Mouse (Mus musculus): ENCODE measurements at regions not wholly inside any gene's neighbourhood (a gene's known extent, or its start where the extent isn't known, plus 50 kb on each side); places are given as distances from the start of the nearest gene placed in this dataset.

- H3K9ac ChIP-seq: no peak overlapping the region
- peaks cover 19% of the 10 kb centered on the region; the same call in 1 of the 2 replicates for H3K4me1 ChIP-seq
- H3K4me3 ChIP-seq: no peak overlapping the region
- no peaks in the 10 kb centered on the region for H3K9me3 ChIP-seq
- ATAC-seq (ENCODE audit: insufficient number of reproducible peaks, insufficient read depth, low FRiP score, low TSS enrichment, low read depth): no peak
- WGBS: 48% methylated on average over 6 of the region's 6 CpGs
- H3K27me3 ChIP-seq: no peaks in the 10 kb centered on the region
- H3K27ac ChIP-seq: no peak overlapping the region
- no peak overlapping the region for H3K4me2 ChIP-seq
- H3K36me3 ChIP-seq: no peaks in the 10 kb centered on the region
Measured at GRCm38 (mm10) chr17:79163983-79164382, 112.3 kb downstream of the Qpct start.

- Histone ChIP-seq H3K4me3 (no peak overlapping the region), H3K4me1 (no peaks in the 10 kb centered on the region)
Measured at GRCm38 (mm10) chr17:79154138-79154537, 102.4 kb downstream of the Qpct start.

GRCm38 (mm10) chr17:79152823-79153222 lies 101.1 kb downstream of the Qpct start:
- H3K4me1 ChIP-seq: no peaks in the 10 kb centered on the region
- H3K9ac ChIP-seq: no peak overlapping the region
- H3K36me3 ChIP-seq: no peaks in the 10 kb centered on the region
- no peak for ATAC-seq (ENCODE audit: insufficient number of reproducible peaks, insufficient read depth, low FRiP score, low TSS enrichment, low read depth)
- H3K4me2 ChIP-seq: no peak overlapping the region
- H3K27me3 ChIP-seq: no peaks in the 10 kb centered on the region
- H3K4me3 ChIP-seq: no peak overlapping the region
- 93% methylated on average over 3 of the region's 3 CpGs for WGBS
- H3K27ac ChIP-seq: no peak overlapping the region
- no peaks in the 10 kb centered on the region for H3K9me3 ChIP-seq

More at GRCm38 (mm10) chr17:79154138-79154537, 102.4 kb downstream of the Qpct start:
- WGBS: 79% methylated on average over 2 of the region's 2 CpGs
- Histone ChIP-seq H3K27me3 (no peaks in the 10 kb centered on the region), H3K27ac (no peak overlapping the region), H3K36me3 (no peaks in the 10 kb centered on the region), H3K9me3 (no peaks in the 10 kb centered on the region), H3K4me2 (no peak overlapping the region), H3K9ac (no peak overlapping the region)
- ATAC-seq (ENCODE audit: insufficient number of reproducible peaks, insufficient read depth, low FRiP score, low TSS enrichment, low read depth): no peak

DNA sequence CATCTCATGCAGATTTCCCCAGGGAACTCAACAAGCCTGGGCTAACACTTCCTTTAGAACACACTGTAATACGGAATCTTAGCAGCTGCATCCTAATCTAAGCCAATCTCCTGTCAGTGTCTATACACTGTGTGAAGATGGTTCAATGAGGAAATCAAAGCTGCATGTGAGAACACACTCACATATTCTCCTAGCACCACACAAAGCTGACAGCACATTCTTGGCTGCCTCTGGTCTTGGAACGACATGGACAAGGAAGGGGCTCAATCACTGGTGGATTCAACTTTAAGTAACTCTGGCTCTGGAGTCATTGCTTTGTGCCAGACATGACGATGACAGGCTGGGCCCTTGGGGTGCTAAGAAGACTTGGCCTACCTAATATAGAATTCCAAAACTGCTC lies 96.2 kb downstream of the Qpct start:
- Histone ChIP-seq H3K9me3 (no peaks in the 10 kb centered on the region), H3K36me3 (no peaks in the 10 kb centered on the region), H3K4me3 (no peak overlapping the region), H3K27me3 (no peaks in the 10 kb centered on the region), H3K27ac (no peak overlapping the region), H3K9ac (no peak overlapping the region), H3K4me2 (no peak overlapping the region), H3K4me1 (no peaks in the 10 kb centered on the region)
- ATAC-seq (ENCODE audit: insufficient number of reproducible peaks, insufficient read depth, low FRiP score, low TSS enrichment, low read depth): no peak
- WGBS: 74% methylated on average over 3 of the region's 3 CpGs

DNA sequence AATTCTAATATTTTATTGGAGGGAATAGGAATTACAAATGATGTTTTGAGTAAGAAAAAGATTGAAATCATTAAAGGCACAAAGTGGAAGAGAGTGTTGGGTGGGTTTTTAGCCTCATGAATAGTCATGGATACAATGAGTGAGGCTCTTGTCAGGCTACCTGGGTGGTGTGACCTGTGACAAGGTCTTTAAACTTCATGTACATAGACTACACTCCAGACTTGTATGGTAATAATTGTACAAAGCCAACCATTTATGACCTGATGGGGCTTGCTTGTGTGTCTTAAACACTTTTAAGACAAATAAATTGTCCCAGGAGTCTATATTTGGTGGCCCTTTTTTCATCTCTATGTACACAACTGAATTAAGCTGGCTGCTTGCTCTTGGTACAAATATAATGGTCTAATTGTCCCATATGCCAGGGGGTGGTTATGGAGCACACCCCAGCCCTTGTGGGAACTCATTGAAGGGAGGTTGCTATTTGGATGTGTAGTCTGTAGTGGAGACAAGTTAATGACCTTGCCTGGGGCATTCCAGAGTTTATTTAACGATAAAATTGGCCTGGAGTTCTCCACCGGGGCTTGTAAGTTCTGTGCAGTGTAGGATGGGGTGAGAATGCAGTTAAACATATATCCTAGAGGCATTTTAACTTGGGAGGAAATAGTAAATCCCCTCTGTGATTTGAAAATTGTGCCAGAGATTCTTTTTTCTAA lies 93.4 kb downstream of the Qpct start:
- 28% methylated on average over 2 of the region's 2 CpGs for WGBS
- no peaks in the 10 kb centered on the region for H3K4me1 ChIP-seq
- no peak overlapping the region for H3K9ac ChIP-seq
- H3K36me3 ChIP-seq: no peaks in the 10 kb centered on the region
- ATAC-seq (ENCODE audit: insufficient number of reproducible peaks, insufficient read depth, low FRiP score, low TSS enrichment, low read depth): no peak
- no peak overlapping the region for H3K4me3 ChIP-seq
- no peaks in the 10 kb centered on the region for H3K27me3 ChIP-seq
- no peaks in the 10 kb centered on the region for H3K9me3 ChIP-seq
- H3K4me2 ChIP-seq: no peak overlapping the region
- no peak overlapping the region for H3K27ac ChIP-seq

- ATAC-seq (ENCODE audit: insufficient number of reproducible peaks, insufficient read depth, low FRiP score, low TSS enrichment, low read depth): no peak
- Histone ChIP-seq H3K9ac (no peak overlapping the region), H3K4me3 (no peak overlapping the region), H3K4me1 (no peaks in the 10 kb centered on the region), H3K4me2 (no peak overlapping the region), H3K36me3 (no peaks in the 10 kb centered on the region), H3K27me3 (no peaks in the 10 kb centered on the region), H3K27ac (no peak overlapping the region), H3K9me3 (no peaks in the 10 kb centered on the region)
- 21% methylated on average over 1 of the region's 1 CpGs for WGBS
Measured at GRCm38 (mm10) chr17:79143031-79143430, 91.3 kb downstream of the Qpct start.

Data from embryonic facial prominence, embryonic 13.5 days (tissue).